Mouse (Mus musculus): Measurements from ENCODE around the gene Eif3j1. TPM values are rescaled to one million over a fixed set of nuclear protein-coding genes. Genes with fewer than 3 reads are reported as not detected.

Eif3j1 gene
- polyA plus RNA-seq (2017; shearing (Covaris generic)): 23.7 TPM

GRCm38 (mm10) chr2:122027862-122028755 lies at the start of gene Eif3j1:
Gene Eif3j1, plus strand, starts transcription at chr2:122028546.

Other genes with a start within 250 kb of the Eif3j1 start
- not detected for gene Frmd5, start 221.5 kb upstream of the Eif3j1 start, polyA plus RNA-seq (2017; shearing (Covaris generic))
- gene Casc4, start 161.6 kb upstream of the Eif3j1 start, polyA plus RNA-seq (2017; shearing (Covaris generic)): 11.1 TPM
- 55.5 TPM for gene Ctdspl2, start 72.5 kb upstream of the Eif3j1 start, polyA plus RNA-seq (2017; shearing (Covaris generic))
- gene Mageb3, start 72.5 kb upstream of the Eif3j1 start, polyA plus RNA-seq (2017; shearing (Covaris generic)): not detected
- 15.3 TPM for gene Spg11, start 89.8 kb downstream of the Eif3j1 start, polyA plus RNA-seq (2017; shearing (Covaris generic))
- gene B2m, start 119.1 kb downstream of the Eif3j1 start, polyA plus RNA-seq (2017; shearing (Covaris generic)): 5,735 TPM
- gene Trim69, start 132.2 kb downstream of the Eif3j1 start, polyA plus RNA-seq (2017; shearing (Covaris generic)): 0.20 TPM
- 0.61 TPM for gene Patl2, start 157.6 kb downstream of the Eif3j1 start, polyA plus RNA-seq (2017; shearing (Covaris generic))
- not detected for gene Terb2, start 157.7 kb downstream of the Eif3j1 start, polyA plus RNA-seq (2017; shearing (Covaris generic))
- gene Sord, start 206.2 kb downstream of the Eif3j1 start, polyA plus RNA-seq (2017; shearing (Covaris generic)): 3.7 TPM

All from naive thymus-derived CD4-positive, alpha-beta T cell, adult 5 months (primary cell).